Mouse (Mus musculus): ENCODE measurements at regions not wholly inside any gene's neighbourhood (a gene's known extent, or its start where the extent isn't known, plus 50 kb on each side); places are given as distances from the start of the nearest gene placed in this dataset.
"Not testable (repeated sequence)": the region's sequence is repeated elsewhere in the genome, so short reads cannot be mapped to it uniquely, and the experiment has no call there.

- peak; percentile 0 to 2 for DNase-seq (ENCODE audit: low spot score in 2 of 2)
Measured at GRCm38 (mm10) chr7:59891363-59891762, 113.5 kb downstream of the Snurf start.

GRCm38 (mm10) chr7:59858480-59858879 lies 146.4 kb downstream of the Snurf start:
- not testable (repeated sequence) for DNase-seq (ENCODE audit: low spot score in 2 of 2)
